Mouse (Mus musculus) C2C12 (cell line): ENCODE results near the gene Cntnap2.

Source experiments
- CEBPB ChIP-seq: IDR thresholded peaks from one replicate; pipeline ENCODE4 v1.6.1; 2011; ENCODE audit warnings: low read depth, mild to moderate bottlenecking, control low read depth, moderate library complexity
- CTCF ChIP-seq: IDR thresholded peaks from one replicate; pipeline ENCODE4 v1.5.1; 2011; ENCODE audit not compliant: control insufficient read depth, insufficient read depth, insufficient read length
- MYOD1 ChIP-seq: IDR thresholded peaks from one replicate; pipeline ENCODE4 v1.6.1; 2011; ENCODE audit warnings: low read depth; ENCODE audit not compliant: control insufficient read depth, insufficient read length
- USF1 ChIP-seq: IDR thresholded peaks from one replicate; pipeline ENCODE4 v1.6.1; 2011; ENCODE audit warnings: low read depth, mild to moderate bottlenecking, control low read depth, moderate library complexity

- TF ChIP-seq CTCF (no peak), MYOD1 (no peak), USF1 (no peak), CEBPB (no peak)
Observed at GRCm38 (mm10) chr6:47337300-47337699, 2278.1 kb downstream of the Cntnap2 start.
